In genomic region chr11:55197740-55198510, GRCm38 (mm10) we compare ENCODE assay signal across 19 mouse cellular contexts. TPM values are rescaled to one million over a fixed set of nuclear protein-coding genes. Genes with fewer than 3 reads are reported as not detected.
DNase-seq lines count a peak whose midpoint lies in the region; ATAC-seq and TF ChIP-seq lines count a peak whose summit lies in the region.
"Had no signal": no experiment of that assay in that cellular context is flagged by ENCODE, and none has a peak within 500 bp of the region (broad histone marks: within the 10 kb centered on the region; RNA-seq: fewer than 3 reads in every experiment).

No protein-coding gene starts in this region.

- no peak for DNase-seq in lung, postnatal 0 days (ENCODE audit: low spot score)
- DNase-seq in lung, adult 18-20 months = no peak
- DNase-seq in T-cell, adult 2 months (ENCODE audit: low spot score) = peak; percentile 6
- no peak for DNase-seq in liver, embryonic 13.5 days
- DNase-seq in thymus, postnatal 25 days = peak; percentile 12
- no peak for DNase-seq in heart, postnatal 10 days
- DNase-seq: cerebellum, adult 8-10 months; kidney, postnatal 25 days; lung, adult 2 months had no signal

- ATAC-seq in lung, postnatal 0 days = peak; percentile 35; the same call in 1 of the 2 replicates
- ATAC-seq in liver, embryonic 13.5 days (ENCODE audit: low read depth) = no peak; the same call in 1 of the 2 replicates
- no peak for ATAC-seq in kidney, embryonic 14.5 days (ENCODE audit: low FRiP score, low TSS enrichment)
- ATAC-seq in heart, embryonic 12.5 days (ENCODE audit: insufficient number of reproducible peaks, low FRiP score) = no peak
- ATAC-seq: forebrain, embryonic 13.5 days; intestine, embryonic 16.5 days had no signal

- H3K27me3 ChIP-seq in lung, postnatal 0 days (replicated peaks; ENCODE audit: insufficient read depth, low read length) = no peaks in the 10 kb centered on the region
- no peaks in the 10 kb centered on the region for H3K27me3 ChIP-seq in liver, embryonic 13.5 days
- H3K27me3 ChIP-seq in kidney, embryonic 14.5 days (ENCODE audit: control insufficient read depth, insufficient read depth, low read length) = no peaks in the 10 kb centered on the region
- no peaks in the 10 kb centered on the region; the same call in 1 of the 2 replicates for H3K27me3 ChIP-seq in heart, embryonic 12.5 days (replicated peaks)
- H3K27me3 ChIP-seq: forebrain, embryonic 13.5 days; stomach, embryonic 15.5 days had no signal

- H3K9ac ChIP-seq in lung, postnatal 0 days (replicated peaks; ENCODE audit: low read depth) = no peak overlapping the region
- H3K9ac ChIP-seq in liver, embryonic 13.5 days = no peak overlapping the region
- H3K9ac ChIP-seq in kidney, embryonic 14.5 days (ENCODE audit: low read depth, low read length) = no peak overlapping the region
- H3K9ac ChIP-seq in heart, embryonic 12.5 days = no peak overlapping the region
- H3K9ac ChIP-seq: forebrain, embryonic 13.5 days; stomach, embryonic 15.5 days had no signal

- H3K4me3 ChIP-seq in lung, postnatal 0 days (ENCODE audit: low read depth, low read length) = no peak overlapping the region
- H3K4me3 ChIP-seq in liver, embryonic 13.5 days (replicated peaks) = no peak overlapping the region
- H3K4me3 ChIP-seq in kidney, embryonic 14.5 days (ENCODE audit: low read length) = no peak overlapping the region
- H3K4me3 ChIP-seq in heart, embryonic 12.5 days = no peak overlapping the region
- H3K4me3 ChIP-seq: forebrain, embryonic 13.5 days; midbrain, embryonic 10.5 days; stomach, embryonic 15.5 days had no signal

- no peak overlapping the region for H3K27ac ChIP-seq in lung, postnatal 0 days (ENCODE audit: low read length)
- 0 out of 2 replicates have a peak overlapping the region, but pooled peaks have one; percentile 1 for H3K27ac ChIP-seq in liver, embryonic 13.5 days
- no peak overlapping the region for H3K27ac ChIP-seq in kidney, embryonic 14.5 days (ENCODE audit: low read depth, low read length)
- no peak overlapping the region for H3K27ac ChIP-seq in heart, embryonic 12.5 days (ENCODE audit: poor library complexity, severe bottlenecking)
- H3K27ac ChIP-seq: forebrain, embryonic 13.5 days; midbrain, embryonic 10.5 days; stomach, embryonic 15.5 days had no signal

- H3K4me1 ChIP-seq in lung, postnatal 0 days (ENCODE audit: insufficient read depth, low read depth, low read length) = no peaks in the 10 kb centered on the region
- H3K4me1 ChIP-seq in liver, embryonic 13.5 days (replicated peaks) = no peaks in the 10 kb centered on the region; the same call in 1 of the 2 replicates
- H3K4me1 ChIP-seq in kidney, embryonic 14.5 days (ENCODE audit: control insufficient read depth, insufficient read depth, low read length) = no peaks in the 10 kb centered on the region
- peaks cover 7% of the 10 kb centered on the region; the same call in 1 of the 2 replicates for H3K4me1 ChIP-seq in heart, embryonic 12.5 days (replicated peaks)
- H3K4me1 ChIP-seq: forebrain, embryonic 13.5 days; midbrain, embryonic 10.5 days; stomach, embryonic 15.5 days had no signal

- TF ChIP-seq CTCF in lung, postnatal 0 days (IDR thresholded peaks at IDR 0.05) = no peak

- no peak for TF ChIP-seq EP300 in lung, postnatal 0 days (IDR thresholded peaks at IDR 0.05)

- H3K36me3 ChIP-seq in lung, postnatal 0 days (ENCODE audit: insufficient read depth, low read length) = no peaks in the 10 kb centered on the region
- no peaks in the 10 kb centered on the region for H3K36me3 ChIP-seq in liver, embryonic 13.5 days
- no peaks in the 10 kb centered on the region for H3K36me3 ChIP-seq in kidney, embryonic 14.5 days (ENCODE audit: control insufficient read depth, insufficient read depth, low read length)
- H3K36me3 ChIP-seq in heart, embryonic 12.5 days = no peaks in the 10 kb centered on the region
- H3K36me3 ChIP-seq: midbrain, embryonic 10.5 days; stomach, embryonic 15.5 days had no signal

- WGBS in lung, postnatal 0 days = 46% methylated on average over 8 of the region's 8 CpGs
- 8% methylated on average over 8 of the region's 8 CpGs for WGBS in liver, embryonic 13.5 days (ENCODE audit: insufficient replicate concordance)
- 73% methylated on average over 8 of the region's 8 CpGs for WGBS in kidney, embryonic 14.5 days
- 58% methylated on average over 8 of the region's 8 CpGs for WGBS in heart, embryonic 12.5 days

- H3K4me2 ChIP-seq in lung, postnatal 0 days (replicated peaks; ENCODE audit: low read depth, low read length) = no peak overlapping the region
- H3K4me2 ChIP-seq in liver, embryonic 13.5 days = no peak overlapping the region
- H3K4me2 ChIP-seq in kidney, embryonic 14.5 days (replicated peaks; ENCODE audit: low read depth, low read length) = no peak overlapping the region
- no peak overlapping the region for H3K4me2 ChIP-seq in heart, embryonic 12.5 days
- H3K4me2 ChIP-seq: forebrain, embryonic 13.5 days; stomach, embryonic 15.5 days had no signal

- intact Hi-C loops in heart, postnatal 10 days (cut with DNase I) = no loop called here

- H3K9me3 ChIP-seq in lung, postnatal 0 days (ENCODE audit: low read length) = no peaks in the 10 kb centered on the region
- H3K9me3 ChIP-seq in liver, embryonic 13.5 days (replicated peaks) = no peaks in the 10 kb centered on the region
- H3K9me3 ChIP-seq in kidney, embryonic 14.5 days (ENCODE audit: control insufficient read depth, low read length) = no peaks in the 10 kb centered on the region
- no peaks in the 10 kb centered on the region for H3K9me3 ChIP-seq in heart, embryonic 12.5 days (replicated peaks)
- H3K9me3 ChIP-seq: forebrain, embryonic 13.5 days; midbrain, embryonic 10.5 days; stomach, embryonic 15.5 days had no signal

RNA-seq across cellular contexts. Expression of gene Slc36a1, which starts 6.2 kb away (rescaled TPM):
- polyA plus RNA-seq in lung, postnatal 0 days (2015; fragmentation: Nextera tagmentation; extraction: Ambion mirVana) = 1.7 and 1.8 TPM in 2 replicates
- polyA plus RNA-seq in liver, embryonic 13.5 days (2015; fragmentation: Nextera tagmentation; extraction: Ambion mirVana) = 1.4 and 1.8 TPM in 2 replicates
- 10 to 100 TPM; 11.4 to 12.9 TPM for total RNA-seq in heart, postnatal 10 days (2021)
- polyA plus RNA-seq in kidney, embryonic 14.5 days (2014; fragmentation: Nextera tagmentation; extraction: Ambion mirVana) = 2.1 and 2.2 TPM in 2 replicates
- polyA plus RNA-seq in heart, embryonic 12.5 days (2016; fragmentation: Nextera tagmentation; extraction: Ambion mirVana) = 0.63 and 1.3 TPM in 2 replicates

RNA-seq across cellular contexts. Expression of gene Slc36a2, which starts 13.0 kb away (rescaled TPM):
- 25.4 and 32.4 TPM in 2 replicates for polyA plus RNA-seq in lung, postnatal 0 days (2015; fragmentation: Nextera tagmentation; extraction: Ambion mirVana)
- 9.2 and 10.0 TPM in 2 replicates for polyA plus RNA-seq in liver, embryonic 13.5 days (2015; fragmentation: Nextera tagmentation; extraction: Ambion mirVana)
- total RNA-seq in heart, postnatal 10 days (2021) = 10 to 100 TPM in 1 of 2 experiments, 1 to 10 TPM in 1; 9.4 to 24.0 TPM
- 0.63 and 0.80 TPM in 2 replicates for polyA plus RNA-seq in kidney, embryonic 14.5 days (2014; fragmentation: Nextera tagmentation; extraction: Ambion mirVana)
- polyA plus RNA-seq in heart, embryonic 12.5 days (2016; fragmentation: Nextera tagmentation; extraction: Ambion mirVana) = 2.8 and 3.4 TPM in 2 replicates

RNA-seq across cellular contexts. Expression of gene Slc36a3, which starts 46.4 kb away (rescaled TPM):
- 0.07 TPM in 1 of 2 replicates, not detected in the other for polyA plus RNA-seq in lung, postnatal 0 days (2015; fragmentation: Nextera tagmentation; extraction: Ambion mirVana)
- not detected in 2 replicates for polyA plus RNA-seq in liver, embryonic 13.5 days (2015; fragmentation: Nextera tagmentation; extraction: Ambion mirVana)
- not detected for total RNA-seq in heart, postnatal 10 days (2021)
- polyA plus RNA-seq in kidney, embryonic 14.5 days (2014; fragmentation: Nextera tagmentation; extraction: Ambion mirVana) = not detected in 2 replicates
- not detected in 2 replicates for polyA plus RNA-seq in heart, embryonic 12.5 days (2016; fragmentation: Nextera tagmentation; extraction: Ambion mirVana)
- total RNA-seq: gastrocnemius, adult 8-10 months; layer of hippocampus, postnatal 14 days; left cerebral cortex, postnatal 36 days had no signal
- polyA plus RNA-seq: forebrain, embryonic 13.5 days; hindbrain, embryonic 11.5 days; intestine, embryonic 16.5 days; midbrain, embryonic 10.5 days had no signal

Comparison
In these comparisons a context has a peak if more than half of its experiments do, and no peak if none do; other contexts are left out.
1. DNase-seq: peak in T-cell, adult 2 months (single experiment) and thymus, postnatal 25 days (single experiment); none in lung, postnatal 0 days (single experiment), lung, adult 18-20 months (0 of 2), liver, embryonic 13.5 days (single experiment) and heart, postnatal 10 days (0 of 2).